Mouse (Mus musculus): ENCODE data around the gene Smarca5.

Gene Smarca5

GRCm38 (mm10) chr8:80663476-80663875 lies 75.8 kb downstream of the Smarca5 start:
- no peak for DNase-seq

GRCm38 (mm10) chr8:80661055-80661454 lies 78.2 kb downstream of the Smarca5 start:
- no peak for DNase-seq

GRCm38 (mm10) chr8:80657639-80658038 lies 81.7 kb downstream of the Smarca5 start:
- no peak for DNase-seq
